Mouse (Mus musculus) erythroblast, embryonic 14.5 days (primary cell): ENCODE results near the gene Kcnj9.

Experiments
- GATA1 ChIP-seq: IDR thresholded peaks from 2 replicates; pipeline ENCODE4 v1.6.1; 2012; ENCODE audit warnings: low read length, inconsistent platforms, mixed read lengths
- TAL1 ChIP-seq: IDR thresholded peaks from 3 replicates; pipeline ENCODE4 v1.6.1; 2012; ENCODE audit warnings: low read length, inconsistent platforms, mixed read lengths

DNA sequence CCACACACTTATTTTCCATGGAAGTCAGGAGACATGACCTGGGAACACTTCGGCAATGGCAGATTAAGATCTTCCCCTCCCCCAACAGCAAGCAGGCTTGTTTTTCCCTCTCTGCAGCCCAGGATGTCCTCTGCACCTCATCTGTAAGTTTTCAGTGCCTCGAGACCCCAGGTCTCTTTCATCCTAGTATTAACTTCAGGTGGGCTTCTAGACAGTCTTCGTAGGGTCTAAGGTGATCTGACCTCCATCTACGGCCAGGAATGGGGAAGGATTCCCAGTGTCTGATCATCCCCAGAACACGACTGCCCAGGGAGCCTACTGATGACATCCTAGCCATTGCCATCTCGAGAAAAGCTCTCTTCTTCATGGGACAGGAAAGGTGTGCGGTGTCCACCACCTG is 657 bp downstream of the Kcnj9 start:
- TF ChIP-seq GATA1 (no peak), TAL1 (no peak)
